Mouse (Mus musculus) adrenal gland, postnatal 14 days (tissue): ENCODE measurements around the gene Rbm19. TPM values are rescaled to one million over a fixed set of nuclear protein-coding genes. Genes with fewer than 3 reads are reported as not detected.
"Not testable (repeated sequence)": the region's sequence is repeated elsewhere in the genome, so short reads cannot be mapped to it uniquely, and the experiment has no call there.

ENCODE experiments used
- DNase-seq: peaks from one replicate; pipeline ENCODE4 v3.0.0; 2021; ENCODE audit warnings: mixed read lengths
- long read RNA-seq, 2 experiments: library from polyadenylated mRNA; stranded (forward); transcript quantifications; one replicate each; pipeline ENCODE4 v2.0.0; 2021
- total RNA-seq: library from RNA; stranded (reverse); gene quantifications from 2 replicates; pipeline ENCODE4 v1.2.3, GENCODE M21; 2021

The Rbm19 gene
- 21.9 and 32.2 TPM in 2 replicates for total RNA-seq
- long read RNA-seq, experiment 1, full-length matches to known transcripts = 3 of 7 reads
- long read RNA-seq, experiment 1, partial matches to known transcripts = 2 of 7 reads
- long read RNA-seq, experiment 1, other reads (novel, unspliced or antisense) = 2 of 7 reads
- long read RNA-seq, experiment 2, full-length matches to known transcripts = 3 of 4 reads
- long read RNA-seq, experiment 2, partial matches to known transcripts = 1 of 4 reads
- long read RNA-seq, experiment 2, other reads (novel, unspliced or antisense) = 0 of 4 reads

DNA sequence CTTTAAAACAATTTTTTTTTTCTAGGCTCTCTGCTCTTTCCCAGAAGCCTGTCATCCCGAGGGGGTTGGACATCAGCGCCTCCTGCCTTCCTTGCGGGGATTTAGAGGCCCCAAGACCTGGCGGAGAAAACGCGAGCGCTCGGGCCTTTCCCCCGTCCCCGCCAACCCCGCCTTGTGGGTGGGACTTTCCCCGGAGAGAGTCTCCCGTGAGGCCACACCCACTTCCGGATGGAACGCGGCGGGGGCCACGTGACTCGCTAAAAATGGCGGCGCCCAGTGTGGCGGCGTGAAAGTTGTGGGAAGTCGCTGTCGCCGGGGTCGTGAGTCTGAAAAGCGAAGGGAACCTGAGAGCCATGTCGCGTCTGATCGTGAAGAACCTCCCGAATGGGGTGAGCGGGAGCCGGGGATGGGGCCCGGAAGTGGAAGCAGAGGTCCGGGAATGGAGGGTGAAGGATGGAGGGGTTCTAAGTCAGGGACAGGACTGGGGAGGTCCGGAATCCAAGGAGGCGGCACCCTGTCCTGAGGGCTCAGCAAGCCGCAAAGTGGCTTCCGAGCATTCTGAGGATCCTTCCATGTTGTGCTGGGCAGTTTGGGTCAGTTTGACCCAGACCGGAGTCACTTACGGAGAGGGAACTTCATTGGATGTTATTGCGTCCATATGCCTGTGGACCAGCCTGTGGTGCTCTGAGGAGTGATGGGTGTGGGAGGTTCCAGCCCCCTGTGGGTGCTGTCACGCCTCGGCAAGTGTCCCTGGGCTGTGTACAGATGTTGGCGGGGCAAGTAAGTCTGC lies at the start of gene Rbm19:
Gene Rbm19, plus strand, starts transcription at position 205 of the 790 bp plus-strand sequence.
- peak; percentile 97 for DNase-seq

DNA sequence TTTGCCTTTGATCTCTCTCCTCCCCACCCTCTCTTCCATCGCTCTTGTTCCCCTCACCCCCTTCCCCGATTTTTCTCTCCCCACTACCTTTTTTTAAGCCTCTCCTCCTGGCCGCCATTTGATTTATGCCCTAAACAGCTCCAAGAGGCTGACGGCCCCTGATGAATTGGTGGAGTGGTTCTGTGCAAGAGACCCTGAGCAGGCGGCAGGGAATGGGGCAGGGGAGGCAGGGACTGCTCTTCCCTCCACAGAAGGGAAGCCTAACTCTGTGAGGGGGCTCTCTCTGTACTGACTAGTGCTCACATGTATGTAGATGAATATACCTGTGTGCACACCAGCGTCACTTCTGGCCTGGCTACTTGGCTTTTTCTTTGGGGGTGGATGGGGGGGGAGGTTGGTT lies 49.0 kb upstream of the Rbm19 start:
- no peak for DNase-seq

DNA sequence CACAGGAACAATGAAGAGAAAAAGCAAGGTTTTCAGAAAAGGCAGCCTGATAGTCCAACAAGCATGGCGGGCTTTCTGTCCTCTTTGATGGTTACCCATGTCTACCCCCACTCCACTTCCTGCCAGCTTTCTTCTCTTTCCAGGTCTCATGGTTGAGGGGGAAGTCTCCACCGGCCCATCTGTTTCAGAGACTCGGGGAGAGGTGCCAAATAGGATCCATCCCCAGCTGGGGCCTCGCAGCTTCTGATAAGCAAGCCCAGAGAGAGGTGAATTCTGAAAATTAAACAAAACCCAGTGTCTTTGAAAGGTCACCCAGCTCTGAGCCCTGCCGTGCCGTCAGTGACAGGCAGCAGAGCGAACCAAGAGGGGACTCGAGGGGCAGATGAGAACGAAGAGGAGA lies 42.2 kb upstream of the Rbm19 start:
- DNase-seq = no peak

DNA sequence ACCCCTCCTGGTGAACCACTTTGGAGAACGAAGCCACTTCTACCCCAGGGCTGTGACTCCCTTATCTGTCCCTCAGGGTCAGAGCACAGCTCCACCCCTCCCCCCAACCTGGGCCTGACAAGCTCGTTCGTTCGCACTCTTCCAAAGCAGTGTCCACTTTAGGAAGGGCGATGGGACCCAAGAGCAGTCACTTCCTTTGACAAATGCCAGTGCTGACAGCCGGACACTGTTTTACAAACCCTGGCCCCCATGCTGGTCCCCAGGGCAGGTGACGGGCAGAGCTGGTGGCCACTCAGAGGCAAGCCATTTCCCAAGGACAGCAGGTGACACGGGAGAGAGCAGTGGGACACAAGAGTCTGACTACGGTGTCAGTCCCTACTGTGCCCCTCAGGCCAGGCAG lies 36.2 kb upstream of the Rbm19 start:
- DNase-seq = peak; percentile 21

DNA sequence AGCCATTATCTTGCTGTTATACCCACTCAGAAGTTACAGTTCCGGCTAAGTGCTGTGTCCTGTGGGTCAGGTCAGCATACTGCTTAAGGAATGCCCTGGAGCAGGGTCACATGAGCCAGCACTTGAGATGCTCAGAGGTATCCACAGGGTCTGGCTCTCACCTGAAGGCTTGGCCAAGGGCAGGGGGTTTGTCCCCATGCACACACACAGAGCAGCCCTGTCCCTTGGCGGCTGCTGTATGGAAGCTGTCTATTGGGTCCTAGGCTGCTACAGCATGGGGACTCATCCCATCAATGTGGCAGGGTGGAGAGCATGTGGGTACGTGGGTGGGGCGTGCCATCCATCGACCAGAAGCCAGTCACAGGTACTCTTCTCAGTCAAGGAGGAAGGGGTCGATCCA lies 35.8 kb upstream of the Rbm19 start:
- DNase-seq = no peak

DNA sequence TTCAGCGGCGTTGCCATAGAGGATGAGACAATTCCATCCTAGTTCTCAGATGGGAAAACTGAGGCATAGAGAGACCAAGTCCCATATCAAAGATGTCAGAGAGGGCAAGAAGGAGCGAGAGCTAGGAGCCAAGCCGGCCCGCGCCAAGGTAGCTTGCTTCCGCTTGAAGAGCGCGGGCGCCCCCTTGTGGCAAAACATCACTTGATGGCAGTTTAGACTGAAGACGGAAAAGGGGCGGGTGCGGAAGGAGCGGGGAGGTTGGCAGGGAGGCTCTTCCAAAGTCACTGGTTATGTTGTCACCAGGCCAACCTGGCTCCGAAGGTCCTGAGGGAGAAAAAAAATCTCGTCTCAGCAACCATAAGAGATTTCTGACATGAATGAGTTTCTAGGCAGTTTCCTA lies 27.7 kb upstream of the Rbm19 start:
- DNase-seq = peak; percentile 95

DNA sequence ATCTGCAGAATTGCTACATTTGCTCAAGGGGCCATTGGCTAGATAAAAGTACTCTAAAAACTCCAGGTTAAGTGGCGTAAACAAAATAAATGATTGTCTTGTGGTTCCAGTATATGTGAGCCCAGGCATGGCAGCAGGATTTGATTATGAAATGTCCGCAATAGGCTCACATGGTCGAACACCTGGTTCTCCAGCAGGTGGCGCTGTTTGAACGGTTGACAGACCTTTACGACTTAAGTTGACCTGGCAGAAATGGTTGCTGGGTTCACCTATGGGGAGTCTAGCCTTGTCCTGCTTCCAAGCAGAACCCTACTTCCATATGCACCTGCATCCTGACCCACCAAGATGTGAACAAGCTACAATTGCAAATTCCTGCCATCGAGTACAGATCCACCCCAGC lies 21.7 kb upstream of the Rbm19 start:
- DNase-seq = peak; percentile 78

DNA sequence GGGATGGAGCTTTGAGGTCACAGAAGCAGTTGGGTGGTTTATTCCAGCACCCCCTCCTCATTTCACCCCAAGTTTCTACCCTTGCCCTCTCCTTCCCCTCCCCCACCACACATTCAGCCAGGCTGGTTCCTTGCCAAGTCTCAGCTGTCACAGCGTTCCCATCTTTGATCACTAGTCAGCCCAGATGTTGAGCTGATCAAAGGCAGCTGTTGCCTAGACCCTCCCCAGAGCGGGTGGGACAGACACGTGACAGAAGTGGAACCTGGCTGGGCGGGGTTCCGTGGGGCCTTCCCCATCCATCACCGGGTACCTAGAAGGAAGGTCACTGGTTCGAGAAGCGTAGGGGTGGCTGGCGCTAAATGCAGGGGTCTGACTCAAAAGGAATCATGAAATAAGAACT lies 19.2 kb upstream of the Rbm19 start:
- DNase-seq = no peak

DNA sequence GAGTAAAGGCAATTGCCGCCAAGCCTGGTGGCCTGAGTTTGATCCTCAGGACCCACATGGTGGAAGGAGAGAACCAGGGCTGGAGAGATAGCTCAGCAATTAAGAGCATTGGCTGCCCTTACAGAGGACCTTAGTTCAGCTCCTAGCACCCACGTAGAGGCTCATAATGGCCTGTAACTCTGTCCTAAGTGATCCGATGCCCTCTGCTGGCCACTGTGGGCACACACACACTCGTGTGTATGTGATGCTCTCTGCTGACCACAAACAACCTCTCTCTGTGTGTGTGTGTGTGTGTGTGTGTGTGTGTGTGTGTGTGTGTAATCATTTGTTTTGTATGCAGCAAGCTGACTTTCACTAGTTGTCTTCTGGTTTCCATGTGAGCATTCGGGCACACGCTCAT lies 15.5 kb upstream of the Rbm19 start:
- no peak for DNase-seq

DNA sequence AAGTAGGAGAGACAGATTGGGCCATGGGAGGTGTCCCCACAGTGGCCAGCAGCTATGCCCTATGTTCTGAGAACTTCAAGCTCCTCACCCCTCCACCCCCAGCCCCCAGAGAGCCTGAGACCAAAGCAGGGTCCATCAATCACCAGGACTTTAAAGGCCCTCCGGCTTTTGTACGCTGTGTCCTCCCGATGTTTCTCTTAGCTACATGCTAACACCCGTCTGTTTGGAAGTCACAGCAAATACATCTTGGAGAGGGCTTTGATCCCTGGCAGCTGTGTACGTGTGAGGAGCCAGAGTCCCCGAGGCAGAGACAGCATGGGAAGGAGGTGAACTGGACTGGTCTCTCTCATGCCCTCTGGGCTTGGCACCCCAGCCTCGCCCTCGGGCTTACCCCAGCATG lies 14.2 kb upstream of the Rbm19 start:
- no peak for DNase-seq

DNA sequence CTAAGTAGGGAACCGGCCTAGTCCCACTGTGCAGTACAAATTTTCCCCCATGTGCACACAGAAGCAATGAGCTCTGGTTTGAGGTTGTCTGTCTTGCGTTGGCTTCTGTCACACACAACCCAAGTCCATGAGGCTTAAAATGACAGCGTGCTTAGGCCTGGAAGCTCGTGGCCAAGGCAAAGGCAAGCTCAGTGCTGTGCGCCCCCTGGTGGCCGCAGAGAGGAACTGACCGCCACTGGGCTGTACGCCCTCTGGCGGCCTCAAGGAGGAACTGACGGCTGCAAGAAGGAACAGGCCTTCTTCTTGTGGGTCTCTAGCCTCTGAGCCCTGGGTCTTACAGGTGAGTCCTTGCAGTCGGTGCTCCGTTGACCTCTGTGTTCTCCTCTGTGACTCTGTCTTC lies 13.5 kb upstream of the Rbm19 start:
- DNase-seq = peak; percentile 84

DNA sequence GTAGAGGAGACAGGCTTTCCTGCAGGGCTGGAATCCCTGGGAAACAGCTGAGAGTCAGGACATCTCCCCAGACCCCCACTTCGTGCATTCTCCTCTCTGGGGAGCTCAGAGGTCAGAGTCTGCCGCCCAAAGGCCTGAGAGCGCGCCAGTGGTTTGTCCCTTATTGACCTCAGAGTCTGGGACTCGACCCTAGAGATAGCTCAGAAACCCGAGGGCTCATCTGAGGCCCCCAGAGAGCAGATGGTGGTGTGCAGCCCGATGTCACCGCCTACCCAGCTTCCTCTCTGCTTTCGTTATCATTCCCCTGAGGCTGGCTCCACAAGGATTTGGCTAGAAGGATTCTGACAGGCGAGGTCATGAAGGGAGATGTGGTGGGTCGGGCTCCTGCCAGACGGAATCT lies 12.8 kb upstream of the Rbm19 start:
- no peak for DNase-seq

DNA sequence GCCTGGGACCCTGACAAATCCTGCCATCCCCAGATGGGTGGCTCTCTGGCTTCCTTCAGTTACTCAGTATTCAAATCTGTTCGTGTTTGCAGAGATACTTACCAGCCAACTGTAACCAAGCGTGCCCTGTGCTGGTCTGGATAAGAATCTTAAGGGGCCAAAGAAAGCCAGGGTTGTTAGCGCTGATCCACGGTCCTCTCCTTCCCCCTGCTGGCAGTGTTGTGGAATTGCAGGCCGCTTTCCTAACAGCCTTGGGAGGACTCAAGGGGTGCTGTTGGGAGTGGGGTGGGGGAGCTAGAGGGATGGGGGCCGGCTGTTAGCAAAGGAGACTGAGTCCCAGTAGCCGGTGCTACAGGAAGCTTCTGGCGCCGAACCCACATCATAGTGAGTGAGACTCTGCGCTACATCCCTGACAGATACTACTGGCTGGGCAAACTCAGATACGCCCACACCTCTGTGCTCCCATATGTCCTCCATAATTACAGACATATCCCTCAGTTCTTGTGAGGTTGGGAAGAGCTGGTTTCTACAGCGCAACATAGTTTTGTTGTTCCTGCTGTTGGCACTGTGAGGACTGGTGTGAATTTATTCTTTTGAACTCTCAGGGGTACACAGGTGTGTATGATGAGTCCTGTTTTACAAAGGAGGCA lies 9.7 kb upstream of the Rbm19 start:
- peak; percentile 32 for DNase-seq

DNA sequence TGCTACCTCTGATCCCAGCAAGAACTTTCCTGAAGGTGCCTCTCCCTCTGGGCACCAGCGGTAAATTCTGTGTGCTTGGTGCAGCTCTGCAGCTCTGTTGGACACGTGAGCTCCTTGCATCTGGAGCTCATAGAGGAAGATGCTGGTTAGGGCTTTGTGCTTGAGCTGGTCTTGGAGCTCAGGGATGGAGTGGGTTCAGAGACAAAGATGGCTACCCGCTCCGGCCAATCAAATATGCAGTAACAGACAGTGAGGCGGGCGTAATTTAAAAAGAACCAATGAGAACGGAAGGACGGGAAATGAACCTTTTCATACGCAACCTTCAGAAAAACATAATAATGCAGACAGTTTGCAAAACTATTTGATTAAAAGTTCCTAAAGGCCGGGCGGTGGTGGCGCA lies 1.9 kb upstream of the Rbm19 start:
- no peak for DNase-seq

DNA sequence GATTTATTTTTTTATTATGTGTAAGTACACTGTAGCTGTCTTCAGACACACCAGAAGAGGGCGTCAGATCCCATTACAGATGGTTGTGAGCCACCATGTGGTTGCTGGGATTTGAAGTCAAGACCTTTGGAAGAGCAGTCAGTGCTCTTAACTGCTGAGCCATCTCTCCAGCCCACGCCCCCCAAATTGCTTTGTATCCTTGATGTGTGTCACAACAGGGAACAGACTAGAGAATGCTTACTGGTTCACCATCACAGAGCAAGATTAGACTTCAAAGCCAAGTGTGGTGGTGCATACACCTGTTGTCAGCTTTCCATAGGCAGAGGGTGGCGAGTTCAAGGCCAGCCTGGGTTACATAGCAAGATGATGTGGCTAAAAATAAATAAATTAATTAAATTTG lies 896 bp downstream of the Rbm19 start:
- not testable (repeated sequence) for DNase-seq

DNA sequence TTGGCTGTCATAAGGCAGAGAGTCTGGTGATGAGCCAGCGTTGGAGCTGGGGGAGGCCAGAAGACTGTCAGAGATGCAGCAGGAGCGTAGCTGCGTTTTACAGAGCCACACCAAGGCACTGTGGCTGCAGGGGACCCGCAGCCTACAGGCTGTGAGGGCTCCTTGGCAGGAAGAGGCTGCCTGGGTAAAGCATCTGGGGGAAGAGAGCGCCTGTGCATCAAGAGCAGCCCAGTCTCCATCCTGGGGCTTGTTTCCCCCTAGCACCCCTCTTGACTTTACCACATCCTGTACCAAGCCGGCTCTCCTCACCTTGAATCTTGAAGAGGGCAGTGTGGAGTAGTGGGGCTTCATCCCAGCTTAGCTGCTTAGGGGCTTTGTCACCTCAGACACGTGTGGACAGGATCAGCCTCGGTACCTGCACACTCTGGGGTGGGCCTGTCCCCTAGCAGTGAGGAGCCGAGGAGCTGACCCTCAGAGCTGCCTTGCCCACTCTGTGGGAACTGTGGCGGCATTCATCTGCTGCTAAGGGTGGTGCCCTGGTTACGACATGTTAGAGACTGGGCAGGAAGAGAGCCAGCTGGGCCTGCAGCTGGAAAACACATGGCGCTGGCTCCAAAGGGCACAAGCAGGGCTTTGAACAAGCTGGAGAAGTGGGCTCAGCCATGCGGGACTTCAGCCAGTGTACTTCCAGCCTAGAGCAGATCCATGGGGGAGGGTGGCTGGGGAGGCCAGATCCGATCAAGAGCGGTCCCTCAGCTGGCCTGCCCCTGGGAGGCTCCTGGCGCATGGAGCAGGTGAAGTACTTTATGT lies 8.8 kb downstream of the Rbm19 start:
- no peak for DNase-seq

DNA sequence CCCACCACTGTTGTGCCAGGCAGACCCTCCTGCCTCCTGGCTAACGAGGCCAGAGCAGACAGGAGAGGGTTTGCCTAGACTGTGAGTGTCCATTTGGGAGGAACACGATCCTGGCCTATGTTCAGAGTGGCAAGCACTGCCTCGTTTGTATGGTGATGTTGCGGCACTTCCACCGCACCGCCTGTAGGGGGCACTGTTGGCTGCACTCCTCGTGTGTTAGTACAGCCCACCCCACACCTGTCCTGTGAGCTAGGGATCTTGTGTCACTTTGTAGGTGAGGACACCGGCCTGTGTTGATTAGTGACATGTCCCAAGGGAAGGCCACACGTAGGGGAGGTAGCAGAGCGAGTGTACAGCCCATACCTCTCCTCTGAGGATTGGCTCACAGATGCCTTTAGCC lies 11.4 kb downstream of the Rbm19 start:
- DNase-seq = peak; percentile 27

DNA sequence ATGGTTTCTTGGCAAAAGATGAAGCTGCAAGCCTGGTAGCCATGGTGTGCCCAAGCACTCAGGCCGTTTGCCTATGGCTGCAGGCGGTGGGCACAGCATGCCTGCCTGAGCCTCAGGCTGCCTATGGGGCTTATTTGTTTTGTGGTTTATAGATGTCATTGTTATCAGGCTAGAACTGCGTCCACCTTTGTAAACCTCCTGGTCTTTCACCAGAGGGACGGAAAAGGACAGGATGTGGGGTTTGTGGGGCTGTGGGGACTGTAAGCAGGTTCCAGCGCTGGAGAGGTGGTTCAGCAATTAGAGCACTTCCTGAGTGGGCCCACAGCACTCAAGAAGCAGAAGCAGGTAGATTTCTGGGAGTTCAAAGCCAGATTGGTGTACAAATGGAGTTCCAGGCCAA lies 12.2 kb downstream of the Rbm19 start:
- DNase-seq = no peak

DNA sequence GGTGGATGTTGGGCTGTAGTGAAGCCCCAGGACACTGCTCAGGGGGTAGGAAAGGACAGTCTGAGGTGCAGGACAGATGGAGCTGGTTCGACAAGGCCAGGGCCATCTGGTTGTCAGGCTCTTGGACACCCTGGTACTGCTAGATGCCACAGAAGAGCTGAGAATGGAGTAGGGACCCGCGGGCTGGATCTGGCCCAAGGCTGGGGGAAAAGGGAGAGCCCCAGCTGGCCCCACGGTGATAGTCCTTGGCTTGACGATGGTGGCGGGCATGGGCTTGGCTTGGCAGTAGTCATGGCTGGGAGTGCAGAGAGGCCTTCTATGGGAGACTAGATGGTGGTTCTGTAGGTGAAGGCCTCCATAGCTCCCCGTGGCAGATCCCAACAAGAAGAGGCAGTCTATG lies 12.8 kb downstream of the Rbm19 start:
- DNase-seq = no peak

DNA sequence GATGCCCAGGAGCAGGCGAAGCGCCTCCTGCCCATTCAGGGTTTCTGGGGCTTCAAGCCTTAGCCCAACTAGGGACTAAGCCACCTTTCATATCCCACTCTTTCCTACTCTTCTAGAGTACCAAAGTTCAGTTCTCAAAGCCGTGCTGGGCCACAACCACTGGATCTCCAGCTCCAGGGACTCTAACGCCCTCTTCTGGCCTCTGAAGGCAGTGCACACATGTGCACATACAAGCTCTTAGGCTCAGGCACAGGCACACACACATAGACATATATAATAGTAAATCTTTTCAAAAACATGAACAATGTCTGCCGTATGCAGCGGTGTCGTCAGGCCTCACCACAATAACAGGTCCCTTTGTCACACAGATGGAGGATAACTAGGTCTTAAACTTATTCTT lies 13.5 kb downstream of the Rbm19 start:
- DNase-seq = no peak

DNA sequence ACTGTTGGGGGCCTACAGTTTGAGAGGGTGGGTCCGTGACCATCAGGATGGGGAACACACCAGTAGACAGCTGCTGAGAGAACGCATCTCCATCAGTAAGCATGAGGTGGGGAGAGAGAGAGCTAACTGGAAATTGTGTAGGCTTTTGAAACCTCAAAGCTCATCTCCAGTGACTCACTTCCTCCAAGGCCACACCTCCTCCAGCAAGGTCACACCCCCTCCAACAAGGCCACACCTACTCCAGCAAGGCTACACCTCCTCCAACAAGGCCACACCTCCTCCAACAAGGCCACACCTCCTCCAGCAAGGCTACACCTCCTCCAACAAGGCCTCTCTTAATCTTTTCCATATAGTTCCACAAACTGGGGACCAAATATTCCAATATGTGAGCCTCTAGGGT lies 13.9 kb downstream of the Rbm19 start:
- peak; percentile 77 for DNase-seq

DNA sequence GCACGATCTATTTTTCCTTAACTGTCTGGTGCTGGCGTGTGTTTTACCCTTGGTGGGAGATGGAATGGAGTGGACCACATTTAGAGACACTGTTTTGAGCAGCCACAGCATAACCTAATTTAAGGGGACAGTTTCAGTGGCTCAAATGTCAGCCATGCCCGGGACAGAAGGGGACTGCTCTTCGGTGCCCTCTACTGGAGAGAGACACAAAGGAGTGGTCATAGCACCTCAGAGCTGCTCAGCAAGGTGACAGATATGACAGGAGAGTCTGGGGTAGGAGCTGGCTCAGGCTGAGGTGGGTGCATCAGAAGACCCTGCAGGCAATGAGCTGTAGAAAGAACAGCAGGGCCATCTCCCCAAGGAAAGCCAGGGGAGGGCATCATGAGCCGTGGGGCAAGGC lies 15.3 kb downstream of the Rbm19 start:
- peak; percentile 51 for DNase-seq

DNA sequence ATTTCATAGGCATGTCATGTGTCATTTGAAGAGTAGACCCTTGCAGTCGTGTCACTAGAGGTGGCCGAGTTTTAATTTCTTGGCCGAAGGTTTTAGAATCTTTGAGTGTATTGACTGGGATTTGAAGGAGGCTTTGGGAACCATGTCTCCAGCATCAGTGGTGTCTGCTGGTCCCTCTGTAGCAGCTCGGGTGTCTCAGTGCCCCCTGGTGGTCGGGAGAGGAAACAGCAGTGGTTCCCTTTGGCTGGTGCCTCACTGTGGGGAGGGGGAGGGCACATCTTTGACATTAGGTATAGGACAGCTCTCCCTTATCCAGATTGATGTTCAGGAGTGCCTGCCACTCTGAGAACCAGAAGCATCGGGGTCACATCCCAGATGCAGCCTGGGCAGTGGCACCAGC lies 17.7 kb downstream of the Rbm19 start:
- DNase-seq = peak; percentile 72
